Mouse (Mus musculus) liver, adult 2 months (tissue): ENCODE results near the gene Gm10024.

ENCODE experiments used
- CTCF ChIP-seq: fragments of 200-500 bp; IDR thresholded peaks from 2 replicates; pipeline ENCODE4 v1.5.1; 2011; ENCODE audit warnings: low read depth, low read length, control low read depth
- POLR2A ChIP-seq: fragments of 200-500 bp; IDR thresholded peaks from 2 replicates; pipeline ENCODE4 v1.6.1; 2011; ENCODE audit warnings: low read length, control low read depth; ENCODE audit not compliant: insufficient read depth; ENCODE audit errors: extremely low read depth

- TF ChIP-seq CTCF = no peak
- no peak for TF ChIP-seq POLR2A
Measured at GRCm38 (mm10) chr10:77671519-77671918, 39.7 kb upstream of the Gm10024 start.
